In the genomic region with DNA sequence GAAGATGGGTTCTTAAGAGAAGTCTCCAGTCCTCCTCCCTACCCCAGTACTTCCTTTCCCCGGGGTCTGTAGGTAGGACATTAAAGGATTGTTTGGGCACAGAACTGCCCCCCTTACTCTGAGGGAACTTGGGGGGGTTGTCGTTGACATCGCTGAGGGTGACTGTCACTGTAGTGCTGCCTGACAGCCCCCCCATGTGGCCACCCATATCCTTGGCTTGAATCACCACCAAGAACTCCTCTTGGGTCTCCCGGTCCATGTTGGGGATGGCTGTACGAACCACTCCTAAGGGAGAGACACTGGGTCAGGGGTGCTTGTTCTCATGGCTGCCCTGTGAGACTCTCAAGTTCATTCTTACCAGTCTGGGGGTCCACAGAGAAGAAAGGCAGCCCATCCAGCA, we compare ENCODE assay signal across 21 mouse cellular contexts. TPM values are rescaled to one million over a fixed set of nuclear protein-coding genes. Genes with fewer than 3 reads are reported as not detected.
DNase-seq lines count a peak whose midpoint lies in the region; ATAC-seq and TF ChIP-seq lines count a peak whose summit lies in the region.
"Had no signal": no experiment of that assay in that cellular context is flagged by ENCODE, and none has a peak within 500 bp of the region (broad histone marks: within the 10 kb centered on the region; RNA-seq: fewer than 3 reads in every experiment).

No protein-coding gene starts in this region.

- H3K27me3 ChIP-seq in heart, postnatal 0 days (ENCODE audit: control insufficient read depth, insufficient read depth, low read length) = no peaks in the 10 kb centered on the region
- H3K27me3 ChIP-seq in embryonic facial prominence, embryonic 13.5 days = no peaks in the 10 kb centered on the region
- H3K27me3 ChIP-seq: forebrain, embryonic 15.5 days; limb, embryonic 15.5 days; lung, embryonic 15.5 days had no signal

- no peak overlapping the region for H3K4me2 ChIP-seq in heart, postnatal 0 days (ENCODE audit: low read depth, low read length)
- H3K4me2 ChIP-seq in embryonic facial prominence, embryonic 13.5 days = no peak overlapping the region
- H3K4me2 ChIP-seq: forebrain, embryonic 15.5 days; limb, embryonic 15.5 days; lung, embryonic 15.5 days had no signal

- 65% methylated on average over 5 of the region's 5 CpGs for WGBS in heart, postnatal 0 days
- 69% methylated on average over 5 of the region's 5 CpGs for WGBS in embryonic facial prominence, embryonic 13.5 days

- no peak for DNase-seq in heart, postnatal 0 days (ENCODE audit: low spot score)
- DNase-seq in heart, postnatal 36 days = no peak
- peak; percentile 43 to 65 for DNase-seq in layer of hippocampus, postnatal 10 days (ENCODE audit: low spot score in 2 of 2)
- no peak for DNase-seq in layer of hippocampus, adult 9-11 months
- DNase-seq in right cerebral cortex, postnatal 4 days = peak; percentile 49
- DNase-seq in right cerebral cortex, postnatal 14 days = no peak
- no peak for DNase-seq in urinary bladder, postnatal 10 days (ENCODE audit: low spot score)
- DNase-seq: adrenal gland, postnatal 25 days; B cell, adult 2 months; gastrocnemius, postnatal 14 days; layer of hippocampus, postnatal 36 days had no signal

- peak; percentile 17; the same call in 1 of the 2 replicates for TF ChIP-seq CTCF in heart, postnatal 0 days (IDR thresholded peaks at IDR 0.05; ENCODE audit: low read depth)

- TF ChIP-seq EP300 in heart, postnatal 0 days (IDR thresholded peaks at IDR 0.05; ENCODE audit: low read depth) = no peak

- no peak for ATAC-seq in heart, postnatal 0 days (ENCODE audit: insufficient read depth, low read depth)
- ATAC-seq in embryonic facial prominence, embryonic 13.5 days (ENCODE audit: insufficient number of reproducible peaks, insufficient read depth, low FRiP score, low TSS enrichment, low read depth) = no peak
- ATAC-seq: forebrain, embryonic 15.5 days had no signal

- peaks cover 16% of the 10 kb centered on the region for H3K36me3 ChIP-seq in heart, postnatal 0 days (replicated peaks; ENCODE audit: control insufficient read depth, insufficient read depth, low read length)
- peaks cover 66% of the 10 kb centered on the region for H3K36me3 ChIP-seq in embryonic facial prominence, embryonic 13.5 days

- no peak overlapping the region for H3K4me3 ChIP-seq in heart, postnatal 0 days (ENCODE audit: low read depth, low read length)
- no peak overlapping the region for H3K4me3 ChIP-seq in embryonic facial prominence, embryonic 13.5 days
- H3K4me3 ChIP-seq: forebrain, embryonic 15.5 days; heart, embryonic 10.5 days; limb, embryonic 15.5 days; lung, embryonic 15.5 days had no signal

- no peak overlapping the region for H3K27ac ChIP-seq in heart, postnatal 0 days (ENCODE audit: low read depth)
- H3K27ac ChIP-seq in embryonic facial prominence, embryonic 13.5 days = no peak overlapping the region
- H3K27ac ChIP-seq: forebrain, embryonic 15.5 days; heart, embryonic 10.5 days; limb, embryonic 15.5 days; lung, embryonic 15.5 days had no signal

- intact Hi-C loops in heart, postnatal 36 days (cut with DNase I) = loop anchor here (2.0 kb wide), 1 partner anchor 17 kb away; a partner anchor contains a TSS

- H3K4me1 ChIP-seq in heart, postnatal 0 days (ENCODE audit: control insufficient read depth, insufficient read depth) = no peaks in the 10 kb centered on the region
- H3K4me1 ChIP-seq in embryonic facial prominence, embryonic 13.5 days = peaks cover 16% of the 10 kb centered on the region

- H3K9ac ChIP-seq in heart, postnatal 0 days (replicated peaks; ENCODE audit: low read depth, low read length) = no peak overlapping the region
- H3K9ac ChIP-seq in embryonic facial prominence, embryonic 13.5 days = peak overlapping the region; percentile 4; the same call in 1 of the 2 replicates
- H3K9ac ChIP-seq: forebrain, embryonic 15.5 days; limb, embryonic 15.5 days; lung, embryonic 15.5 days had no signal

- H3K9me3 ChIP-seq in heart, postnatal 0 days (replicated peaks; ENCODE audit: control insufficient read depth, low read length) = no peaks in the 10 kb centered on the region
- H3K9me3 ChIP-seq in embryonic facial prominence, embryonic 13.5 days = no peaks in the 10 kb centered on the region
- H3K9me3 ChIP-seq: forebrain, embryonic 15.5 days; G1E; heart, embryonic 10.5 days; limb, embryonic 15.5 days; lung, embryonic 15.5 days had no signal

RNA-seq across cellular contexts. Expression of a gene that starts 2.5 kb away (rescaled TPM):
- total RNA-seq in heart, postnatal 0 days (2014; rRNA removed; ENCODE audit: low replicate concordance) = not detected in 2 replicates
- polyA plus RNA-seq in heart, postnatal 0 days (2015; fragmentation: Nextera tagmentation; extraction: Ambion mirVana) = not detected in 2 replicates
- not detected for total RNA-seq in heart, postnatal 36 days (2021)
- total RNA-seq in layer of hippocampus, postnatal 10 days (2021) = not detected
- polyA plus RNA-seq in embryonic facial prominence, embryonic 13.5 days (2015; fragmentation: Nextera tagmentation; extraction: Ambion mirVana) = not detected in 2 replicates
- total RNA-seq: adrenal gland, postnatal 25 days; G1E; gastrocnemius, postnatal 14 days; hematopoietic stem cell, adult 5-6 weeks; layer of hippocampus, postnatal 36 days; megakaryocyte, adult 5-6 weeks had no signal
- polyA plus RNA-seq: forebrain, embryonic 15.5 days; G1E; heart, embryonic 10.5 days; kidney, embryonic 14.5 days; lung, embryonic 15.5 days; stomach, embryonic 14.5 days had no signal

RNA-seq across cellular contexts. Expression of a gene that starts 3.0 kb away (rescaled TPM):
- total RNA-seq in heart, postnatal 0 days (2014; rRNA removed; ENCODE audit: low replicate concordance) = 6.2 and 7.0 TPM in 2 replicates
- 0.41 and 0.47 TPM in 2 replicates for polyA plus RNA-seq in heart, postnatal 0 days (2015; fragmentation: Nextera tagmentation; extraction: Ambion mirVana)
- total RNA-seq in heart, postnatal 36 days (2021) = under 1 TPM; 0.27 to 0.44 TPM
- total RNA-seq in layer of hippocampus, postnatal 10 days (2021) = 10 to 100 TPM; 14.7 to 17.2 TPM
- polyA plus RNA-seq in embryonic facial prominence, embryonic 13.5 days (2015; fragmentation: Nextera tagmentation; extraction: Ambion mirVana) = 6.8 and 7.9 TPM in 2 replicates

RNA-seq across cellular contexts. Expression of a gene that starts 17.0 kb away (rescaled TPM):
- total RNA-seq in heart, postnatal 0 days (2014; rRNA removed; ENCODE audit: low replicate concordance) = not detected in 2 replicates
- polyA plus RNA-seq in heart, postnatal 0 days (2015; fragmentation: Nextera tagmentation; extraction: Ambion mirVana) = not detected in 2 replicates
- not detected for total RNA-seq in heart, postnatal 36 days (2021)
- under 1 TPM; 0.21 to 0.25 TPM for total RNA-seq in layer of hippocampus, postnatal 10 days (2021)
- polyA plus RNA-seq in embryonic facial prominence, embryonic 13.5 days (2015; fragmentation: Nextera tagmentation; extraction: Ambion mirVana) = 0.06 TPM in 1 of 2 replicates, not detected in the other
- total RNA-seq: adrenal gland, postnatal 25 days; gastrocnemius, postnatal 14 days; hematopoietic stem cell, adult 5-6 weeks; megakaryocyte, adult 5-6 weeks had no signal
- polyA plus RNA-seq: G1E; heart, embryonic 10.5 days; kidney, embryonic 14.5 days; limb, embryonic 15.5 days had no signal

RNA-seq across cellular contexts. Expression of a gene that starts 20.4 kb away (rescaled TPM):
- total RNA-seq in heart, postnatal 0 days (2014; rRNA removed; ENCODE audit: low replicate concordance) = 207 TPM in 2 replicates
- 342 and 350 TPM in 2 replicates for polyA plus RNA-seq in heart, postnatal 0 days (2015; fragmentation: Nextera tagmentation; extraction: Ambion mirVana)
- total RNA-seq in heart, postnatal 36 days (2021) = 100 to 1,000 TPM; 185 to 191 TPM
- total RNA-seq in layer of hippocampus, postnatal 10 days (2021) = 100 to 1,000 TPM; 201 to 217 TPM
- 390 and 393 TPM in 2 replicates for polyA plus RNA-seq in embryonic facial prominence, embryonic 13.5 days (2015; fragmentation: Nextera tagmentation; extraction: Ambion mirVana)

RNA-seq across cellular contexts. Expression of a gene that starts 32.4 kb away (rescaled TPM):
- 5.3 and 12.4 TPM in 2 replicates for total RNA-seq in heart, postnatal 0 days (2014; rRNA removed; ENCODE audit: low replicate concordance)
- 3.3 and 4.0 TPM in 2 replicates for polyA plus RNA-seq in heart, postnatal 0 days (2015; fragmentation: Nextera tagmentation; extraction: Ambion mirVana)
- total RNA-seq in heart, postnatal 36 days (2021) = 1 to 10 TPM; 4.0 to 5.9 TPM
- total RNA-seq in layer of hippocampus, postnatal 10 days (2021) = 1 to 10 TPM; 5.1 to 5.5 TPM
- polyA plus RNA-seq in embryonic facial prominence, embryonic 13.5 days (2015; fragmentation: Nextera tagmentation; extraction: Ambion mirVana) = 8.9 and 9.1 TPM in 2 replicates

Comparison
In these comparisons a context has a peak if more than half of its experiments do, and no peak if none do; other contexts are left out.
1. DNase-seq: peak in layer of hippocampus, postnatal 10 days (2 of 2) and right cerebral cortex, postnatal 4 days (single experiment); none in heart, postnatal 0 days (single experiment), heart, postnatal 36 days (0 of 2), layer of hippocampus, adult 9-11 months (single experiment), right cerebral cortex, postnatal 14 days (single experiment) and urinary bladder, postnatal 10 days (single experiment).